Mouse (Mus musculus) limb, embryonic 15.5 days (tissue): ENCODE measurements around the gene 3830406C13Rik. TPM values are rescaled to one million over a fixed set of nuclear protein-coding genes. Genes with fewer than 3 reads are reported as not detected.

Source experiments
- ATAC-seq: fragments of 200-750 bp; cut with Nextera tagmentation; 2 replicates; pipeline ENCODE4 v1.8.0; 2017; ENCODE audit warnings: low read depth, moderate TSS enrichment; ENCODE audit not compliant: insufficient number of reproducible peaks, low FRiP score, low TSS enrichment
- H3K27ac ChIP-seq: fragments of 300-500 bp; sonication (generic); 2 replicates; pipeline ENCODE4 v1.5.1; 2015; ENCODE audit warnings: moderate library complexity, mild to moderate bottlenecking, inconsistent platforms
- H3K27me3 ChIP-seq: fragments of 300-500 bp; sonication (generic); 2 replicates; pipeline ENCODE4 v1.6.1; 2015; ENCODE audit warnings: inconsistent platforms
- H3K36me3 ChIP-seq: fragments of 300-500 bp; sonication (generic); 2 replicates; pipeline ENCODE4 v1.6.1; 2015; ENCODE audit warnings: inconsistent platforms
- H3K4me1 ChIP-seq: fragments of 300-500 bp; sonication (generic); 2 replicates; pipeline ENCODE4 v1.6.1; 2015; ENCODE audit warnings: inconsistent platforms
- H3K4me2 ChIP-seq: fragments of 300-500 bp; sonication (generic); 2 replicates; pipeline ENCODE4 v1.6.1; 2015; ENCODE audit warnings: mild to moderate bottlenecking, inconsistent platforms
- H3K4me3 ChIP-seq: fragments of 300-500 bp; sonication (generic); 2 replicates; pipeline ENCODE4 v1.5.1; 2015; ENCODE audit warnings: mild to moderate bottlenecking, inconsistent platforms
- H3K9ac ChIP-seq: fragments of 300-500 bp; sonication (generic); 2 replicates; pipeline ENCODE4 v1.6.1; 2015; ENCODE audit warnings: inconsistent platforms
- H3K9me3 ChIP-seq: fragments of 300-500 bp; sonication (generic); 2 replicates; pipeline ENCODE4 v1.6.1; 2016; ENCODE audit warnings: inconsistent platforms
- WGBS: fragments of 180-500 bp; shearing (Covaris S2); methylation state at CpG from one replicate; pipeline ENCODE4 v1.1.7; 2015; 5-methylcytosine and 5-hydroxymethylcytosine counted together
- polyA plus RNA-seq: library from polyadenylated mRNA; unstranded; fragments of >200 nt; fragmentation: Nextera tagmentation; extraction: Ambion mirVana; gene quantifications from 2 replicates; pipeline ENCODE4 v1.2.1, GENCODE M21; 2015

3830406C13Rik gene
- polyA plus RNA-seq, 1 experiment from 2014 or later: 52.7 TPM

GRCm38 (mm10) chr14:12344061-12344745 is 60.2 kb downstream of the 3830406C13Rik start:
- H3K4me3 ChIP-seq: peak overlapping the region; percentile 31
- peaks cover 99% of the 10 kb centered on the region for H3K27me3 ChIP-seq
- H3K4me2 ChIP-seq: peak overlapping the region; percentile 46
- 5% methylated on average over 24 of the region's 24 CpGs for WGBS
- H3K27ac ChIP-seq: no peak overlapping the region
- no peak for ATAC-seq
- no peak overlapping the region for H3K9ac ChIP-seq
- H3K9me3 ChIP-seq: no peaks in the 10 kb centered on the region
- H3K4me1 ChIP-seq: peaks cover 38% of the 10 kb centered on the region
- no peaks in the 10 kb centered on the region for H3K36me3 ChIP-seq

GRCm38 (mm10) chr14:12344746-12345240 is 60.8 kb downstream of the 3830406C13Rik start:
- Histone ChIP-seq H3K9ac (no peak overlapping the region), H3K4me2 (peak overlapping the region; percentile 46)

DNA sequence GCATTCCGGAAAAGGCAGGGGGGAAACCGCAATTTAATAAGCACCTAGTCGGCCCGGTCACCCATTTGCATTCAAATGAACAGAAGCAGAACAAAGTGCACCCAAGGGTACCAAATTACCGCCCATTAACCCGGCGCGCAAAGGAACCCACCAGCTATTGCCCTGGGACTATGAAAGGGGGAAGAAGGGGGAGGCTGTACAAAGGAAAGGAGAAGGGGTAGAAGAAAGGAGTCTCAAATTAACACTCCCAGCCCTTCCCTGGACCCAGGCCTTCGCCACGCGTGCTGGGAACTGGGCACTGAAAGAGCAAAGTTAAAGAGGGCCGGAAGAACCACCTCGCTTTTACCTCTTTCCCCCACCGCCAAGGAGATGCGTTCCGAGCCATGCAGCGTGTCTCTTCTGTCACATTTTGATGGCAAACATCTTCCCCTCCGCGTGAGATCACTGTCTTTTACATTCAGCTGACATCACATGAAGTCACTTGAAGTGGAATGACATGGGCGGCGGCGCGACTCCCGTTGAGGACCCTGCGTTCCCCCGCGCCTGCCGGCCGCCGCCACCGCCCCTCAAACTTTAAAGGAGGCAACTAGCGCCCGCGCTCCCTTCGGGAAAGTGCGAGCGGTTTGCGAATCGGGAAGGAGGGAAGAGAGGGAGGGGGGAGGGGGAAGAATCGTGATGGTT is 61.4 kb downstream of the 3830406C13Rik start:
- H3K27ac ChIP-seq: no peak overlapping the region
- H3K4me1 ChIP-seq: peaks cover 35% of the 10 kb centered on the region
- no peaks in the 10 kb centered on the region for H3K9me3 ChIP-seq
- no peaks in the 10 kb centered on the region for H3K36me3 ChIP-seq
- H3K27me3 ChIP-seq: peaks cover 100% of the 10 kb centered on the region
- H3K4me2 ChIP-seq: peak overlapping the region; percentile 46
- no peak for ATAC-seq
- WGBS: under 1% methylated on average over 40 of the region's 40 CpGs
- no peak overlapping the region for H3K9ac ChIP-seq
- peak overlapping the region; percentile 31 for H3K4me3 ChIP-seq

More at GRCm38 (mm10) chr14:12344746-12345240, 60.8 kb downstream of the 3830406C13Rik start:
- Histone ChIP-seq H3K4me3 (peak overlapping the region; percentile 31), H3K9me3 (no peaks in the 10 kb centered on the region), H3K27ac (no peak overlapping the region), H3K4me1 (peaks cover 38% of the 10 kb centered on the region), H3K27me3 (peaks cover 100% of the 10 kb centered on the region), H3K36me3 (no peaks in the 10 kb centered on the region)
- ATAC-seq: no peak
- WGBS: under 1% methylated on average over 39 of the region's 39 CpGs

DNA sequence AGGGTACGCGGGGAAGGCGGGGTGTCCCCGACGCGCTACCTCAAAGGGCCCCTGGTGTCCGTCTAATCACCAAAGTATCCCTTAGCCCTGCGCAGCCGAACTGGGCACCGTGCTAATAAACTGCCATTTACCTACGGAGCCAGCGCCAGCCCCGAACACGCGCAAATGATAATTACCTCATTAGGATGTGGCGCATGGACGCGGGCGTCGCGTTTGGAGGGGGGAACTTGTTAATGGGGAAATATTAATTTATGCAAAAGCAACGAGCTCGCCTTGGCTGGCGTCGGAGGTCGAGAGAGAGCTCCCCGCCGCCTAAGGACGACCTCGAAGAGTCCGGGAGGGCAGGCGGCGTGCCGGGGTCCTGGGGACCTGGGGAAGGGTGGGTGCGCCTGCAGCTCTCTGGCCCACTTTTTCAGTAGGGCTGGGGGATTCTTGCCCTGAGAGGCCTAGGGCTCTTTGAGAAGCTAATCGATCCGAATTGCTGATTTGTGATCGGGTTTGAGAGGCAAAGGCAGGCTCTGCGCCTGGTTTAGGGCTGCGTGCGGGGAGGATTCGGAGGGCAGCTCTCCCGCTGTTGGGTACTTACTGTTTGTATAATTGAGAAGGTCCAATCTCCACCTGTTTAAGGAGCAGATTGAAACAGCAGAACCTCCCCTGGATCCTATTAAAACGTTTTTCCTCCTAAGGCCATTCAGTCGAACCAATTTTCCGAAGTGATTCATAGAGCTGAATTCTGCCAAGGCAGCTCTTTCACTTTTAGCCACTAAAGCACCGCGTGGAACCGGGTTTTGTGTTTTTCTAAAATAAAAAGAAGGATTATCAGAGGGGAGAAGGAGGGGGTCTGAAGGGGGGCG is 62.3 kb downstream of the 3830406C13Rik start:
- Histone ChIP-seq H3K9me3 (no peaks in the 10 kb centered on the region), H3K27me3 (peaks cover 100% of the 10 kb centered on the region), H3K4me1 (peaks cover 30% of the 10 kb centered on the region), H3K9ac (no peak overlapping the region), H3K4me2 (peak overlapping the region; percentile 42), H3K36me3 (no peaks in the 10 kb centered on the region), H3K4me3 (peak overlapping the region; percentile 31), H3K27ac (no peak overlapping the region)
- under 1% methylated on average over 50 of the region's 50 CpGs for WGBS
- ATAC-seq: no peak

DNA sequence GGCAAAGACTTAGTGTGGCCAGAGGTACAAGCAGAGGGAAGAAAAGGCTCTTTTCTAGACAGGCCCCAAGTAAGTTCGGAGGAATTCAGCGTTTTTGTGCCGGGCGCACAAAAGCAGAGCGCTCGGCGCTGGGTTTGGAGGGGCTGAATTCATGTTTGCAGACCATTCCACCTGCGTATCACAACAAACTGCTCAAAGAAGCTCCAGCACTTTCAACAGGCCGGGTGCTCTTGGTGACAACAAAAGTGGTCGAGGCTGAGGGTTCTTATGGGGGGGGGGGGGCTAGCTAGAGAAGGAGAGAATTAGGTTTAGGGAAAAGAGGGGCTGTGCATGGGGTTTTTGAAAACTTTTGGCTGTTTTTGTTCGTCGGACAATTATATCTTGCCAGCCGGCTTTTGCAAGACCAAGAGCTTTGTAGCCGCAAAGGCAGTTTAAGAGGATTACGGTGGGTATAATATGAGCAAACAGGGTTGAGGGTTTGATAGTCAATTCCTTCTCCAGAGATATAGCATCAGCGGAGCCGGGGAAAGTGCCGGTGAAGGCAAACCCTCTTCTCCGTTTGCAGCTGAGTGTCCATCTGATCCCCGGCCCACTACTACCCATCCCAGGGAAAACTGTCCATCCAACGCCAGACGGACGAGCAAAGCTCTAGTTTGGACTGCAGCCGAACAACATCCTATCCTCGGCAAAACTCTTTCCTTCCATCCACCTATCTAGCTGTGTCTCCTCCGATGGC is 63.1 kb downstream of the 3830406C13Rik start:
- Histone ChIP-seq H3K4me3 (peak overlapping the region; percentile 31), H3K27ac (no peak overlapping the region), H3K9ac (no peak overlapping the region), H3K36me3 (no peaks in the 10 kb centered on the region), H3K4me2 (peak overlapping the region; percentile 42), H3K4me1 (peaks cover 28% of the 10 kb centered on the region), H3K9me3 (no peaks in the 10 kb centered on the region), H3K27me3 (peaks cover 98% of the 10 kb centered on the region)
- 2% methylated on average over 26 of the region's 26 CpGs for WGBS
- no peak for ATAC-seq

DNA sequence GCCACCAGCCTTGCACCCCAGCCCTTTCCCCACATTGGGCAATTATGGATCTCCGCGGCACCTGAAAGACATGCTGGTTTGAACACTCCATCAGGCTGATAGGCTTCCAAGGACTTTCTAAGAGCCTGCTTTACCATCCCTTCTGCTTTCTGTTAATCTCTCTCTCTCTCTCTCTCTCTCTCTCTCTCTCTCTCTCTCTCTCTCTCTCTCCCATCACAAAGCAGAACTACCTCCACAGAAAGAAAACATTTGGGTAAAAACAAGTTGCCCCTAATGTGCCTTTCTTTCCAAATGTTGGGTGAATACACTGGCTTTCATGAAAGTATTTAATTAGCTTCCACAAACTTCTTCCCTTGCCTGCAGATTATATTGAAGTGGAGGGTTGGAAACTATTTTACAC is 64.1 kb downstream of the 3830406C13Rik start, which contains the start of gene Fezf2:
Fezf2 (minus strand) TSS at position 101 of the 400 bp plus-strand sequence.
- H3K4me2 ChIP-seq: 0 out of 2 replicates have a peak within 1 kb of the TSS, but pooled peaks have one; percentile 42
- no peaks in the 10 kb centered on the region for H3K9me3 ChIP-seq
- 6% methylated on average over 2 of the region's 2 CpGs for WGBS
- no peak within 1 kb of the TSS for H3K27ac ChIP-seq
- H3K27me3 ChIP-seq: peaks cover 96% of the 10 kb centered on the region
- H3K36me3 ChIP-seq: no peaks in the 10 kb centered on the region
- no peak for ATAC-seq
- H3K4me3 ChIP-seq: peak within 1 kb of the TSS; percentile 31; the same call in 1 of the 2 replicates
- peaks cover 28% of the 10 kb centered on the region for H3K4me1 ChIP-seq
- no peak within 1 kb of the TSS for H3K9ac ChIP-seq

- Histone ChIP-seq H3K36me3 (no peaks in the 10 kb centered on the region), H3K27ac (no peak overlapping the region), H3K9ac (no peak overlapping the region), H3K4me1 (peaks cover 24% of the 10 kb centered on the region), H3K9me3 (no peaks in the 10 kb centered on the region), H3K4me2 (no peak overlapping the region), H3K4me3 (no peak overlapping the region), H3K27me3 (peaks cover 94% of the 10 kb centered on the region)
- no peak for ATAC-seq
- WGBS: 14% methylated on average over 15 of the region's 15 CpGs
These were observed 65.5 kb downstream of the 3830406C13Rik start for GRCm38 (mm10) chr14:12349334-12350090.

DNA sequence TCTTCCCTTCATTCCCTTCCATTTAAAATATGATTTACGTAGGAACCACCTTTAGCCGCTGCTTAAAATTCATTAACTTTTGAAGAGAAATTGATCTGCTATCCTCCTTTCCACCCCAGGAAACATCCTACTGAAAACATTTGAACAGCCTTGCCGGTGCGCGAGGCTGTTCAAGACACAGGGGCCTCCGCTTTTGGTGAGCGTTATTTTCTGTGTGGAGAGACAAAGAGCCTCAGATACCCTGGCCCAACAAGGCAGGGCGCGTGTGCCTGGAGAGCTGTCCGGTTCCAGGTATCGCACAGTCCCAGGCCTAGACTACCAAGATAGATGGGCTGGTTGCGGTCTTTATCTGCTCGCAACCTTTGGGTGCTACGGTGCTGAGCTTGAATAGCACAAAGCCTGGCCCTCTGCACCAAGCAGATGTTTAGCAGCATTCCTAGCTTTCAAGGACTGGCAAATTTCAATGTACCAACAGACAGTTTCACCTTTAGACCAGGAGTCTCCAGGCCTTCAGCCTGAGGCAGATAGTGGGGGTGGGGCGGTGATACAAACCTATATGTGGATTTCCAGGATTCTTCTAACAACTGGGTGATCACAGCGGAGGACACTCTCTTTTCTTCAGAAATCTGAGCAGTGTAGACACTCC is 66.4 kb downstream of the 3830406C13Rik start:
- H3K36me3 ChIP-seq: no peaks in the 10 kb centered on the region
- no peak overlapping the region for H3K4me3 ChIP-seq
- no peak overlapping the region for H3K27ac ChIP-seq
- H3K4me2 ChIP-seq: no peak overlapping the region
- H3K9me3 ChIP-seq: no peaks in the 10 kb centered on the region
- H3K9ac ChIP-seq: no peak overlapping the region
- 10% methylated on average over 16 of the region's 16 CpGs for WGBS
- peaks cover 15% of the 10 kb centered on the region for H3K4me1 ChIP-seq
- peaks cover 89% of the 10 kb centered on the region for H3K27me3 ChIP-seq
- no peak for ATAC-seq
